Mouse (Mus musculus): Measurements from ENCODE around the gene Tubgcp2.

DNA sequence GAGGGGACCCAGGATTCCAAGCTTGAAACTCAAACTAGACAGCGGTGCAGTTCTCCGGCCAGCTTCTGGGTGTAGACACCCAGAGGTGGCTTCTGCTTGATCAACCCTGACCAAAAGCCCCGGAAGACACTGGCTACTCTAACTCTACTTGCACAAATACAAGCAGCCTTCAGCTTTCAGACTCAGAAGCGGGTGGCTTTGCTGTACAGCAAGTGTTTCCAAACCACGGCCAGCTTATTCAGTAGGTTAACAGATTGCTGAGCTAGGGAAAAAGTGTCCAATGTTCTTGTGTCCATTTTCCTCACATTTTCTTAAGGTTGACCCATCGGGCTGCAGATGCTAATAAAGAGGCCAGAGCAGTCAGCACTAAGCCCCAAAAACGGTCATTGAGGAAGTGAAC, 22.1 kb upstream of the Tubgcp2 start:
- TF ChIP-seq CTCF (IDR thresholded peaks at IDR 0.05 in 2 of 3, conservative IDR thresholded peaks at IDR 0.05 in 1 of 3; ENCODE audit: control insufficient read depth in 1 of 3, insufficient read depth in 1 of 3, low read depth in 2 of 3, low read length in 3 of 3, poor library complexity in 1 of 3, severe bottlenecking in 1 of 3) (no peak), POLR2AphosphoS2 (IDR thresholded peaks at IDR 0.05; ENCODE audit: low read length) (no peak), TAL1 (IDR thresholded peaks at IDR 0.05; ENCODE audit: low read length) (no peak), USF2 (IDR thresholded peaks at IDR 0.05; ENCODE audit: borderline replicate concordance in 1 of 2, insufficient read depth in 1 of 2, low read depth in 1 of 2, low read length in 2 of 2) (no peak), MAFK (IDR thresholded peaks at IDR 0.05; ENCODE audit: borderline replicate concordance, low read depth, low read length) (no peak), GATA1 (IDR thresholded peaks at IDR 0.05; ENCODE audit: low read depth, low read length) (no peak)
